Mouse (Mus musculus) lung, postnatal 0 days (tissue): ENCODE data around the gene Dclk3.

Experiments
- CTCF ChIP-seq: IDR thresholded peaks from 2 replicates; pipeline ENCODE4 v1.5.1; 2016; ENCODE audit warnings: antibody characterized with exemption, mild to moderate bottlenecking
- EP300 ChIP-seq: IDR thresholded peaks from 2 replicates; pipeline ENCODE4 v1.6.1; 2016; ENCODE audit warnings: antibody characterized with exemption, mild to moderate bottlenecking, control low read depth

DNA sequence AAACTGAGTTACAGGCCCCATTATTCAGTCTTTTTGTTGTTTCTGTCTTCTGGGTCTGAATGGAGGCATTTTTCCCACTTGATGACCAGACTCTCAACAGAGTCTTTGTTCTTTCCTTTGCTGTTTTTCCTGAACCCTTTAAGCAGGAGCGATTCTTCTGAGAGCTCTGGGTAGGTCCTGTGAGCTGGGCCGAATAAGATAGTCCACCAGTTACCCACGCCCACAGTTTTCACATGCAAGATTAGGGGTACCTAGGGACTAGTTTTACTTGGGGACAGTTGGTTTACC, 35.5 kb downstream of the Dclk3 start:
- TF ChIP-seq CTCF (no peak), EP300 (no peak)
